Mouse (Mus musculus): Measurements from ENCODE around the gene Gm10300. TPM values are rescaled to one million over a fixed set of nuclear protein-coding genes. Genes with fewer than 3 reads are reported as not detected.

Gm10300 gene
- total RNA-seq, 2 experiments from 2014 or later, result not detected

DNA sequence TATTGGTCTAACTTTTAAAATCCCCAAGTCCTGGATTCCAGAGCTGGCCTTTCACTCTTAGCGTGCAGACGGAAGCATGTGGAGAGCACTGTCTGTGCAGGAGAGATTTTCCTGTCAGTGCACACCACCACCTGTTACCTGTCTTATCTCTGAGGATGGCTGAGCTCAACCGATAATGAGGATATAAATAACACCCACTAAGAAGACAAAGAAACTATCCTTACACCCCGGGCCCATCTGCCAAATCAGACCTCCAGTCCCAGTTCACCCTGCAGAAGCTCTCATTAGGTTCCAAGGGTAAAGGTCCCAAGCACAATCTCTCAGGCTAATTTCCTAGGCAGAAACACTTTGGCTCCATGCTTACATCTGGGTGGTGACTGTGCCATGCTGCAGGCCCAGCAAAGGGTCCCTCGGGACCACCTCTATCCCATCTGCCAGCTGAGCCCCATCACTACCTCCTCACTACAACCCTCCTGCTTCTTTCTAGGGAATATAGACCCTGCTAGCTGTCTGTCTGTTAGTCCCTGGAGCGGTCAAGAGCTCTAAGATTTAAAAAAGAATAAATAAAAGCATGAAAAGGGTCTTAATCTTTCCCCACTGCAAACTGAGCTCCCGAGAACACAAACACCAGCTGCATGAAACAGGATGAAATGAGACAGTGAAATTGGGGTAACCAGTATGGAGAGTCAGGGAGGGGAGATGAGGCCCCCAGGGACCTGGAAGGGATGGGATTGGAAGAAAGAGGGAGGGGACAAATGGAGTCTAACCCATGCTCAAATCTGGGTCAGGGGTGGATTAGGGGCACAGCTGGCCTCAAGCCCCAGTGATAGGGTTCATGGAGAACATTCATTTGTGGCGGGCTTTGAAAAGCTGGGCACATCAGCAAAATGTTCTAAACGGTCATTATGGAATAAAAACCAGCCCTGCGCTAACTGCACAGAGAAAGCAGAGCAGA, 22.9 kb upstream of the Gm10300 start:
- DNase-seq (ENCODE audit: low spot score in 2 of 2), result no peak

DNA sequence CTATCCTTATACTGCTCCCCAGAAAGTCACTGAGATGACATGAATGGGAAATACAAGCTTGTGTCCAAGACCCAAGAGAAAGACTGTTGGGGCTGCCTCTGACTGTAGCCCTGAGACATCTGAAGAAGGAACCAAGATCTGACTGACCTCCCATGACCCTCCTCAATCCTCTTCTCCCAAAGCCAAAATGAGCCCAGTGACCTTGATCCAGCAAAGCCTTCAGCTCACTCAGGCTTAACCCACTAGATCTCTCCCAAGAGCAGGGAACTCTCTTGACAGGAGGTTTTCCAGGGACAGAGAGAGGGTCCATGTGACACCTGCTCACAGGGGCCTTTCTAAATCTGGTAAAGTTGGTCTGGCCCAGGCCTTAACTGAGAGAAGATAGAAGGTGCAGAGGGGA, 17.2 kb upstream of the Gm10300 start:
- DNase-seq (ENCODE audit: low spot score in 2 of 2), result no peak

DNA sequence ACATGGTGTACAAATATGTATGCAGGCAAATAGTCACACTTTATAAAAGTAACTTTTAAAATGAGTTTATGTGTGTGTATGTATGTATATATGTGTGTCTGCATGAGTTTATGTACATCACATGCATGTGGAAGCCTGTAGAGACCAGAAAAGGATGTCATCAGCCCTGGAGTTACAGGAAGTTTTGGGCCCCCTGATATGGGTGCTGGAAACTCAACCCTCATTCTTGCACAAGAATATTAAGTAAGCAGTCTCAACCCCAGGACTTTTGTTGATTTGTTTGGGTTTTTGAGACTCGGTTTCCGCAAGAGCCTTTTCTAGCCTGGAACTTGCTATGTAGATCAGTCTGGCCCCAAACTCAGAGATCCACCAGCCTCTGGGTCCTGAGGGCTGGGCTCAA, 15.0 kb upstream of the Gm10300 start:
- DNase-seq (ENCODE audit: low spot score in 2 of 2), result no peak

DNA sequence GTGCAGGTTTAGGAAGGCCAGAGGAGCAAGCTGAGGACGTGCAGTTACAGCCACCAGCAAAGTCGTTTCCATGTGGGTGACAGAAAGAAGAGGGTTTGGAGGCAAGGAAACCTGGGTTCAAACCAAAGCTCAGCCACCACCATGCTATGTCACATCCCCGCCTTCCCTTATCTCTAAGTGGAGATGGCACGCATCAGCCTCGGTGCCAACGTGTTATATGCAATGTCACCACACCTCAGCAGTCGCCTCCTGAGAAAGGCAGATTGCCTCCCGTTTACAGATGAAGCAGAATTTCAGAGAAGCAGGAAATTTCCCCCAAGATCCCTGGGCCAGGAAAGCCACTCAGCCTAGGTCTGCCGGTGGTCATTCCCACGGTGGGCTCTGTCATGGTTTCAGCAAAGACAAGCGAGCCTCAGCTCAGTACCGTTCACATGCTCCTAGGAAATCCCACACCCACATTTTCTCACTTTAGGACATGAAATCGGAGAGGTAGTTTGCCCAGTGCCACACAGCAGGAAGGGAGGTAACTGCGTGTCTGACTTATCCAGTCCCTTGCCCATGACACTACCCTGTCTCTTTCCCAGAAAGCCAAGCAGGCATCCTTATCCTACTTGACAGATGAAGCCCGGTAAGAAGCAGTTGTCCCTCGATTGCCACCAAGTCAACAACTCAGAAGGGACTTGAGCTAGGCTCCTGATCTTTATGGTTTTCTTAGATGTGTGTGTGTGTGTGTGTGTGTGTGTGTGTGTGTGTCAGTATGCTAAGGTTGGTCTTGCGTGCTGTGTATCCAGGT, 14.3 kb upstream of the Gm10300 start:
- no peak for DNase-seq (ENCODE audit: low spot score in 2 of 2)

DNA sequence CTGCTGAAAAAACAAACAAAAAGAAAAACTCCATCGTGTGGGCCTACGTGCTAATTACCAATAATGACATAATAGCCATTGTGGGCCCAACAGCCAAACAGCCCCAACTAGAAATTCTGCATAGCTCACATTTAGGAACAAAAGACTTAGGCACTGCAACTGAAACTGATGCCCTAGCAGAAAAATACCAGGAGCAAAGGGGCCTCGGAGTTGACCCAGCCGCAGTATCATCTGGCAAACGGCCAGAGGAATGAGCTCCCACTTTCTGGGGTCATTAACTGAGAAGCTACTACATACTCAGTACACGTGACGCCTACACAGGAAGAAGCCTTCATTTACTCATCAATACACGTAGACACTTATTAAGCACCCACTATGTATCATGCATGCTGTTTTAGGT, 12.2 kb upstream of the Gm10300 start:
- no peak for DNase-seq (ENCODE audit: low spot score in 2 of 2)

DNA sequence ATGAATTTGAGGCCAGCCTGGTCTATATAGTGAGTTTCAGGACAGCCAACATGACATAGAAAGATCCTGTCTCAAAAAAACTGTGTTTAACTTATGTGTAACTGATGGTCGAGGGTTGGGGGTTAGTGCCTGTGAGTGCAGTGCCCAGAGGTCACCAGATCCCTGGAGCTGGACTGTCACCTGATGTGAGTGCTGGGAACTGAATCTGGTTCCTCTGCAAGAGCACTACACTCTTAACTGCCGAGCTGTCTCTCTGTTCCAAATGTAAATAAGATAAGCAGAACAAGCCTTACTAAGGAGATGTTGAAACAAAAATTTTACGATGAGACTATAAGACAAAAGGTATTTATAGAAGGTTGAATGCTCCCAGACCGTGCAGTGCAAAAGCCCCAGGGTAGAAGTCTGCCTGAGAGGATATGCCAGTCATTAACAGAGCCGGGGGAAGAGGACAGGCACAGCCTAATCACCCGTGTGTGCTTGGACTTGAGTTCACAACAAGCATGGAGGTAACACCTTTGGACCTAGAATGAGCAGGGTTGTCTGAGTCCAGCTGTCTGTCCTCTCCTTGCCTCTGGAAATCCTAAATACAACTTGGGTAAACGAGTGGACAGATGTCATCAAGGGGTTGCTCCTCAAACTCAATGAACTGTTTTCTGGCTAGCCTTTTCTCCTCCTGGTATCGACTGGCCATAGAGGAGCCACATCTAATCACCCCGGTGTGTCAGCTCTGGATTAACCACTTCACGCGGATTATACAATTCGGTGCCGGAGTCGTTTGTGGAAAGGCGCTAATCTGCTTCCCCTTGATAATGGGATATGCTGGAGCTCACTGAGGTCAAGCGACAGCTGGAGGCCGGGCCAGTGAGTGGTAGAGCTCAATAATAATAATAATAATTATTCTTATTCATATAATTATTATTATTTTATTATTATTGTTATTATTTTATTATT, 11.3 kb upstream of the Gm10300 start:
- no peak for DNase-seq (ENCODE audit: low spot score in 2 of 2)

DNA sequence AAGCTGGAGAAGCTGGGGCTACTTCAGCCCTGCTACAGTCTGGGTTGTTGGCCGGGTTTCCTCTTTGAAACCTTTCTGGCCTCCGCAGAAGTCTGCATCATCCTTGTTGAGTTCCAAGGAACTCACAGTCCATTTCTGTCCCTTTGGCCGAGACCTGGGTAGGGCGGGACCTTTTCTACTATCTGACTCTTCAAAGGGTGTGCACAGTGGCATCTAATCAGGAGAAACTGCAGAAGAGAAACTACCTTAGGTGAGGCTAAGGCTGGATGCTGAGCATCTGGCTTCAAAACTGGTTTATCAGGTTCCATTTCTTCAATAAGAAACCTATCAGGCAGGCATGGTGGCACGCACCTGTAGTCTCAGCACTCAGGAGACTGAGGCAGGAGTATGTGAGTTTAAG, 9.9 kb upstream of the Gm10300 start:
- no peak for DNase-seq (ENCODE audit: low spot score in 2 of 2)

DNA sequence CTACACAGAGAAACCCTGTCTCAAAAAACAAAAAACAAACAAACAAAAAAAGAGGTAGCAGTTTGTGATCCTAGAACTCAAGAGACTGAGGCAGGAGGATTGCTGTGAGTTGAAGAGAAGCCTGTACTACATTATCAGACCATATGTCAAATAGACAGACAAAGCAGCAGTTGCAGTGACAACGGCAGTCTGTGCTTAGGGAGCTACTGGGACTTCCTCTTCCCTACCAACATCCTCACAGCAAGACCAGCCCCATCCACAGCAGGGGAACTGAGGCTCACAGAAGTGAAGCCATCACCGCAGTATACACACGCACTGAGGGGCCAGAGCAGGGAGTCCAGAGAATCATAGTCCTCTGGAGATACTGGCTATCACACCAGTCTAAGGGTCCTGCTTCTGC, 8.9 kb upstream of the Gm10300 start:
- no peak for DNase-seq (ENCODE audit: low spot score in 2 of 2)

DNA sequence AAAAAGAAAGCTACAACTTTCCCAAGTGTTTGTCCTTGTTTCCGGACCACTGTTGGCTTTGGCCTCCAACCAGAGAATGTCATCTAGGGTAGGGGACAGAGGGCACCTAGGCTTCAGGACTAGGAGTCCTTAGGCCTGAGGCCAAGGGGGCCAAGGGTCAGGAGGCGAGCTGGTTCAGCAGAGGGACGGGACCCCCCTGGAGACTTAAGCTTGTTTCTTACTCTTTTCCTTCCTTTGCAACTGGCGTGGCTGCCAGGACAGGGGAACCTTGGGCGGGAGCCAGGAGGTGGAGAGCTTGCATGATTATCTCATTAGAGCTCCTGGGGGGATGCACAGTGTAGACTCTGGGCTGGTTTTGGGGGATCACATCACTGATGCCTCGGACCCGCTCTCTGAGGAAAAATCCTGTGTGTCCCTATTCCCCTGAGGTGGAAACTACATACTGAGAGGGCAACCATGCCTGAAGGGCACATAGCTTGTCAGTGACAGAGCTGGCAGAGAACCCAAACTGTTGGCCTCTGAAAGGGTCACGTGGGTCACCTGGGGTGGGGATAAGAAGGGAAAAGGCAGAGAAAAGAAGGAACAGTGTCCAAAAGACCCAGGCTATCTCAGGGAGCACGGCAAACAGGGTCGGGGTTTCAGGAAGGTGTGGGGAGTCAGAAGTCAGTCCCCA, 8.3 kb upstream of the Gm10300 start:
- no peak for DNase-seq (ENCODE audit: low spot score in 2 of 2)

DNA sequence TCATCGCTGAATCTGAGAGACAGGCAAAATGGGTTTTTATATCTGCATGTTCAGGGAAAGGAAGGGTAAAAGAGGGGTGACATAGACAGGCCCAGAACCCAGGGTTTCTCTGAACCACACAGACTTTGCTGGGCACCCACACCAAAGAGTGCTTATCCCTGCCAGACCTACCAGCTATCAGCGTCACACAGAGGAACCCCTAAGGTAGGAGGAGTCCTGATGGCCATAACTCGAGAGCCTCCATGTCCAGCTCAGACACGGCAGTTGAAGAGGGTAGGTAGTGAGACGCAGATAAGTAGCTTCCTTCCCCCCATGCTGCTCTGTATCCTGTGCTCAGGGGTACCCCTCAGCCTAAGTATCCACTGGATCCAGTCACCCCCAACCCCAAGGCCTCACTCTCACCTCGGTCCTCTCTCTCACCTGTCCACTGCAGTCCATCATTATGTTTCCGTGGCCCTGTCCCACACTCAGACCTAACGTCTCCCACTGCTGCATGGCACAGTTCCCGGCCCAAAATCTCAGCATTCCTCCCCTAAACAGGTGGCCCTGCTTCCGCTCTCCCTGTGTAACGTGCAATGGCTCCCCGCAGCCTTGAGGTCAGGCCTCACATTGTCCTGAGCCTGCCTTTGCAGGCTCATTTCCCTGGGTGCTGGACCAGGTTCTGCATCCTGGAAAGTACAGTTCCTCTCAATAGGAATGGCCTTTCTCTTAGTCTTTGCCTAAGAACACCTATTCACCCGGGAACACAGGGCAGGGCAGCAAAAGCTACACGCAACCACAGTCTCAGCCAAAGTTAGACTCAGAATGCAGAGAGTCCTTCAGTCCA, 7.2 kb upstream of the Gm10300 start:
- no peak for DNase-seq (ENCODE audit: low spot score in 2 of 2)

DNA sequence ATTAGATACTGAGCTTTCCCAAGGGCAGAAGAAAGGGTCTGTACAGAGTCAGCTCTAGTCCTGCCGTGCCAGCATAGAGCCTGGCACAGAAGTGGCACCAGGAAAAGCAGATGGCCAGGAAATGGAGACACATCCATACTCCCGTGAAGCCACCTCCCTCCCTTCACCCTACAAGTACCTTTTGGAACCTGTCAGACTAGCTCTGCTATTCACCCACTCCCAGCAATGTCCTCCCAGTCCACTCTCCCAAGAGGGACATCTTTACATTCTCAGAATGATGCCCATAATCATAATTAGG, 6.6 kb upstream of the Gm10300 start:
- no peak for DNase-seq (ENCODE audit: low spot score in 2 of 2)

DNA sequence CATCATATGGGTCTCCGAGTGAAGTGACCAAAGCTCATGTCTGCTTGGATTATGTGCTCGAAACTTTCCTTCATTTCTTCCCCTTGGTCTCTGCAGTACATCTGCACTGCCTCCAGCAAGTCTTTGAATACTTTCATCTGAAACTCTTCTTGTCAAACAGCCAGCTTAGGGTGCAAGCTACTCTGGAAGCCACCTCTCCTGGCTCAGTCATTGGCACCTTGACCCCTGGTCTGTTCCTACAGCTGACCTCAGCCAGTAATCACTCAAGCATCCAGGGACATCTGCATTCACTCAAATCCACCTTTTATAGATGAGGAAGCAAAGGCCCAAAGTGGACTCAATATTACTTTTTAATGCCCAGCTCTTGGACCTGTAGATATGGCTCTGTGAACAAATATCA, 2.8 kb upstream of the Gm10300 start:
- no peak for DNase-seq (ENCODE audit: low spot score in 2 of 2)

DNA sequence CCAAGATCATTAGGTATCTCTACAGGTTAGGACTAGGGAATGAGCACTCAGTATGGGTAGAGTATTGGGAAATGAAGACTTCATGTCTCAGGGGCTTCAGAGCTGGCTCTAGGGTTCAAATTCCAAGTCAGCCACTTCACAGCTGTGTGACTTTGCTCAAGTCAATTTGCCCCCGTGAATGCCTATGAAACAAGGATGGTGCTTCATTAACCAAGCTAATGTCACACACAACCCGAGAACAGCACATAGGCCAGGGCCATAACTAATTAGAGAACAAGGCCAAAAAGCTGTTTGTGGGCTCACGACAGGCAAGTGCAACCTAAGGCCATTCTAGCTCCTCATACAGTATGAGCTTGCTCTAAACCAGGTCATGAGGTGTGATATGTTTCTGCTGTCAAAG, 2.3 kb upstream of the Gm10300 start:
- DNase-seq (ENCODE audit: low spot score in 2 of 2), result no peak

DNA sequence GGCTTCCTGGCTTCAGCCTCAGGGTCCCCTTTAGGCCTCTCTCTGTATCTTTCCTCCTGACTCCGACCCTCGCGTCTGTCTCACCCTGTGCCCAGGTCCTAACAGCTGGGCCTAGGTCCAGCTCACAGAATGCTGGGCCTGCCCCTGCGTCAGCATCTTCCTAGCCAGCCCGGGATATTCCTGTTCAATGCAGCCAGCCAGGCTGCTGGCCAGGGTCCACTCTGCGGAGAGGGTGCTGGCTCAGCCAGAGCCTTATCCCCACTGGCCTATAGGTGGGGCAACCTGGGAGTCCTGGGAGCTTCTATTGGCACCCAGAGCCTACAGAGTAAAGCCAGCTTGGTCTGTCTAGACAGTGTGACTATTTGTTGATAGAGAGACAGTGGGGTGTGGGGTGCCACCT, 1.6 kb upstream of the Gm10300 start:
- DNase-seq (ENCODE audit: low spot score in 2 of 2), result no peak

DNA sequence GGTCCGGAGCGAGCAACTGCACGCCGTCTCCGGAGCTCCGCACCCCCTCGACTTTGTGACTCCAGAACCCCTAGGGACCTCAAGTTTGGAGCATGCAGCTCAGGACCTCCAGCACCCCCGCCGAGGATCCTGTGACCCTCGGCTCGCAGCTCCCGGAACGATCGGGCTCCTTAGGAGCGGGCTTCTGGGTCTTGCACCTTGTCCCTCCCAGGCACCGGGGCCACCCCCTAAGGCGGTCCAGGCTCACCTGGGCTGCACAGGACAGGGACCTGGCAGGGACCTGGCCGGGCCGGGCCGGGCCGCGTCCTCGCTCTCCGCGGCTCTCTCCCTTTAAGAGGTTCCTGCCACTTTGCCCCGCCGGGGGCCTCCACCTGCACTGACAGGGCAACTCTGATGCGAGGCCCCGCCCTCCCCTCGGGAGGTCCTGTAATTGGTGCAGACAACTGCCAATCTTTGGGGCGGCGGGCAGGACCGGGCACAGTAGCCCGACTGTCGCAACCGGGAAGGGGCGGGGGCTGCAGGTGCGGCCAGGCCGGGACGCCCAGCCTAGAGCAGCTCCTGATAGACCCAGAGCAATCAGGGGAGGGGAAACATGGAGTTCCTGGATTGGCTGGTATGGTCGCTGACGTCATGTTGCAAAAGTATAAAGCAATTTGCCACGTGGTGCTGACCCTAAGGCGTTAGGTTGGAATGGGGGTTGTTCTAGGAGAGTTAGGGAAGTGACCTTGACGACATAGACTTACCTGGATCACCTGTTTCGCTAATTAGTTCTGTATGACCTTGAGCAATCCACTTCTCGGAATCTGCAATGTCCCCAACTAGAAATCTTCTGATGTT, 654 bp downstream of the Gm10300 start, which contains the start of gene Epb41:
TSS of gene Epb41 (minus strand) at position 389 of the 837 bp plus-strand sequence.
- peak; percentile 92 to 94 for DNase-seq (ENCODE audit: low spot score in 2 of 2)

DNA sequence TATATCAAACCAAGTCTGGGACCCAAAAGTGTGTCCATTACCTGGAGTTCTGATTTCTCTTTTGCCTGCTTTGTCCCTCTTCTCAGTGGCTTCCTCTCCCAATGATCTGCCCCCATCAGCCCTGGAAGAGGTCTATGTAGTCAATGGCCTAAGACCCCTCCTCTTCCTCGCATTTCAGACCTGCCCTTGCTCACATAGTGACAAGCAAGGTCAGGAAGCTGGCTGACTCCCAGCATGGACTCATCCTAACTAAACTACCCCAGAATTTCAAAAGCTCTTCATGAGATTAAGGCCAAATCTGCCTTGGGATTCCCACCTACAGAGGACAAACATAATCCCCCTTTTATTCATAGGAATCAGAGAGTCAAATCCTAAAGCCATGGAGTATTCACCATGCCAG, 1.3 kb downstream of the Gm10300 start:
- DNase-seq (ENCODE audit: low spot score in 2 of 2), result no peak

DNA sequence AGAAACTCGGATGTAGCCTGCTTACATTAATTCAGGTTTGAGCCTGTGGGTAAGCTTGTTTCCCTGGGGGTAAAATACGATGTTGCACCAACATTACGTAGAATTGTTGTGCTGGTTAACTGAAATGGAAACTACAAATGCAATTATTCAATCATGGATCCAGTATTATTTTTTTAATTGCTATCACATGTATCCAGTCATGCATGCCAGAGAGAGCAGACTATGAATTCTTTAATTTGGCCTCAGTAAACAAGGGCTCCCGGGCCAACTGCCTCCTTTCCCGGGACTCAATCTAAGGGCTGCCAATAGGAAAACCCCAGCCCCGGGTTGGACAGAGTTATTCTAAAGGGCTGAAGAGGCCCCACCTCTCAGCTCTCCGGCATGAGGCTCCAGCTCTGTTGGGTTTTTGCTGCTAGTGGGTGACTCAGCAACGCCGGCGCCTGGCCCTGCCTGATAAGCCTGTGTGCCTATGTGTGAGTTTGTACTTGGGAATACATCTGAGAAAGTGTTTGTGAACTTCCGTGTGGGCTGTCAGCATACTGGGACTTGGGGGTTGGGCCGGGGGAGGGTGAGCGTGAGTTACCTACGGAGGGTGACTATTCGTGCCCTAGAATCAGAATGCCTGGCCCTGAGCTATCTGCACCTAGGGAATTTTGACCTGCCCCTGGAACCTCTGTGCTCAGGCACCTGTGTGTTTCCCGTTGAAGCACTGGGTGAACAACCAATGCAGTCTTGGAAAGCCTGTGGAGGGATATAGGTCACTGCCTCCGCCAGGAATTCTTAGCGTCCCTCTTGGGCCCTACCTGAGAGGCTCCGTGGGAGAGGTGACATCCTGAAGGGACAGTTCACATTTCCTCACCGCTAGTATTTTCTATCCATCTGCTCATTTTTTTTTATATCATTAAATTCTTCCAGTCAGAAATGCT, 2.2 kb downstream of the Gm10300 start:
- no peak for DNase-seq (ENCODE audit: low spot score in 2 of 2)

DNA sequence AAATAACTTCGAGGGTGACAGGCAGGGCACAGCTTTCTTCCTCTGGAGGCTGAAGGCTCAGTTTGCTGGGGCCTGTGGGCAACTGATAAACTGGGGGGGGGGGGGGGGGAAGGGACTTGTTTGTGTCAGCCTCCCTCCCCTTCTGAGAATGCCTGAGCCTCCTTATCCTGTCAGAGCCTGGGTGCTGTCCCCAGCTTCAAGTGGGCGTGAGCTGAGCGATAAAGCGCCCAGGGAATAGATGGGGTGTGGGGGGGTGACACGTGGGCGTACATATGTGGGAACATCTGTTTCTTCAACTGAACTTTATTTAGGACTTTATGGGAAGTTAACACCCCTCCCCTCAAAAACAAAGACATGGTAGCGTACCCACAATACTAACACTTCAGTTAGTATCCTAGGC, 2.9 kb downstream of the Gm10300 start:
- DNase-seq (ENCODE audit: low spot score in 2 of 2), result no peak

All from layer of hippocampus, postnatal 14 days (tissue).